Mouse (Mus musculus): ENCODE results near the gene Mfge8. TPM values are rescaled to one million over a fixed set of nuclear protein-coding genes. Genes with fewer than 3 reads are reported as not detected.
A peak's percentile ranks its signal among the peaks of the same experiment; 100 is the strongest.

The Mfge8 gene
- polyA plus RNA-seq, 1 experiment from 2014 or later: 269 TPM

GRCm38 (mm10) chr7:79187591-79187990 is 38.7 kb upstream of the Mfge8 start:
- no peak for ATAC-seq (replicated peaks; ENCODE audit: low FRiP score, low read depth)
- H3K9me3 ChIP-seq (replicated peaks; ENCODE audit: low read length): no peaks in the 10 kb centered on the region
- H3K4me3 ChIP-seq (replicated peaks; ENCODE audit: low read depth, low read length): no peak overlapping the region
- no peaks in the 10 kb centered on the region for H3K27me3 ChIP-seq (ENCODE audit: insufficient read depth, low read length)
- no peak overlapping the region for H3K9ac ChIP-seq (ENCODE audit: low read depth, low read length)
- TF ChIP-seq CTCF (IDR thresholded peaks at IDR 0.05; ENCODE audit: low read depth): no peak
- H3K27ac ChIP-seq: no peak overlapping the region
- WGBS: 96% methylated on average over 2 of the region's 2 CpGs
- no peaks in the 10 kb centered on the region for H3K36me3 ChIP-seq (ENCODE audit: insufficient read depth, low read length)
- H3K4me2 ChIP-seq (ENCODE audit: low read length): no peak overlapping the region
- no peaks in the 10 kb centered on the region for H3K4me1 ChIP-seq (replicated peaks; ENCODE audit: insufficient read depth, low read length)
- no peak for DNase-seq (ENCODE audit: low spot score)

GRCm38 (mm10) chr7:79183417-79183816 is 34.6 kb upstream of the Mfge8 start:
- H3K9me3 ChIP-seq (replicated peaks; ENCODE audit: low read length): no peaks in the 10 kb centered on the region
- 60% methylated on average over 1 of the region's 1 CpGs for WGBS
- ATAC-seq (replicated peaks; ENCODE audit: low FRiP score, low read depth) (no peak), DNase-seq (ENCODE audit: low spot score) (no peak)
- H3K9ac ChIP-seq (ENCODE audit: low read depth, low read length): no peak overlapping the region
- H3K36me3 ChIP-seq (ENCODE audit: insufficient read depth, low read length): no peaks in the 10 kb centered on the region
- H3K4me2 ChIP-seq (ENCODE audit: low read length): no peak overlapping the region
- no peak overlapping the region for H3K4me3 ChIP-seq (replicated peaks; ENCODE audit: low read depth, low read length)
- no peak for TF ChIP-seq CTCF (IDR thresholded peaks at IDR 0.05; ENCODE audit: low read depth)
- H3K27me3 ChIP-seq (ENCODE audit: insufficient read depth, low read length): no peaks in the 10 kb centered on the region
- H3K4me1 ChIP-seq (replicated peaks; ENCODE audit: insufficient read depth, low read length): no peaks in the 10 kb centered on the region
- H3K27ac ChIP-seq: no peak overlapping the region

- Histone ChIP-seq H3K4me3 (replicated peaks; ENCODE audit: low read depth, low read length) (no peak overlapping the region), H3K9me3 (replicated peaks; ENCODE audit: low read length) (no peaks in the 10 kb centered on the region), H3K36me3 (ENCODE audit: insufficient read depth, low read length) (no peaks in the 10 kb centered on the region), H3K27me3 (ENCODE audit: insufficient read depth, low read length) (no peaks in the 10 kb centered on the region), H3K9ac (ENCODE audit: low read depth, low read length) (no peak overlapping the region), H3K27ac (no peak overlapping the region), H3K4me2 (ENCODE audit: low read length) (no peak overlapping the region), H3K4me1 (replicated peaks; ENCODE audit: insufficient read depth, low read length) (no peaks in the 10 kb centered on the region)
- ATAC-seq (replicated peaks; ENCODE audit: low FRiP score, low read depth): no peak
- TF ChIP-seq CTCF (IDR thresholded peaks at IDR 0.05; ENCODE audit: low read depth): no peak
- WGBS: 29% methylated on average over 3 of the region's 3 CpGs
- DNase-seq (ENCODE audit: low spot score): peak; percentile 53
Measured at GRCm38 (mm10) chr7:79173800-79174199, 24.9 kb upstream of the Mfge8 start.

GRCm38 (mm10) chr7:79171782-79172181 is 22.9 kb upstream of the Mfge8 start:
- no peaks in the 10 kb centered on the region for H3K36me3 ChIP-seq (ENCODE audit: insufficient read depth, low read length)
- no peak overlapping the region for H3K27ac ChIP-seq
- H3K4me3 ChIP-seq (replicated peaks; ENCODE audit: low read depth, low read length): no peak overlapping the region
- H3K4me1 ChIP-seq (replicated peaks; ENCODE audit: insufficient read depth, low read length): no peaks in the 10 kb centered on the region
- H3K4me2 ChIP-seq (ENCODE audit: low read length): no peak overlapping the region
- no peak for TF ChIP-seq CTCF (IDR thresholded peaks at IDR 0.05; ENCODE audit: low read depth)
- H3K9me3 ChIP-seq (replicated peaks; ENCODE audit: low read length): no peaks in the 10 kb centered on the region
- DNase-seq (ENCODE audit: low spot score): no peak
- 90% methylated on average over 1 of the region's 1 CpGs for WGBS
- no peak overlapping the region for H3K9ac ChIP-seq (ENCODE audit: low read depth, low read length)
- no peak for ATAC-seq (replicated peaks; ENCODE audit: low FRiP score, low read depth)
- H3K27me3 ChIP-seq (ENCODE audit: insufficient read depth, low read length): no peaks in the 10 kb centered on the region

GRCm38 (mm10) chr7:79167006-79167562 is 18.2 kb upstream of the Mfge8 start:
- Histone ChIP-seq H3K9ac (ENCODE audit: low read depth, low read length) (no peak overlapping the region), H3K9me3 (replicated peaks; ENCODE audit: low read length) (no peaks in the 10 kb centered on the region), H3K27ac (no peak overlapping the region), H3K36me3 (ENCODE audit: insufficient read depth, low read length) (no peaks in the 10 kb centered on the region), H3K27me3 (ENCODE audit: insufficient read depth, low read length) (no peaks in the 10 kb centered on the region), H3K4me1 (replicated peaks; ENCODE audit: insufficient read depth, low read length) (no peaks in the 10 kb centered on the region), H3K4me2 (ENCODE audit: low read length) (no peak overlapping the region), H3K4me3 (replicated peaks; ENCODE audit: low read depth, low read length) (no peak overlapping the region)
- DNase-seq (ENCODE audit: low spot score) (no peak), ATAC-seq (replicated peaks; ENCODE audit: low FRiP score, low read depth) (no peak)
- WGBS: 62% methylated on average over 14 of the region's 14 CpGs
- TF ChIP-seq CTCF (IDR thresholded peaks at IDR 0.05; ENCODE audit: low read depth): no peak

GRCm38 (mm10) chr7:79159406-79159805 is 10.5 kb upstream of the Mfge8 start:
- TF ChIP-seq CTCF (IDR thresholded peaks at IDR 0.05; ENCODE audit: low read depth): no peak
- H3K36me3 ChIP-seq (ENCODE audit: insufficient read depth, low read length): no peaks in the 10 kb centered on the region
- ATAC-seq (replicated peaks; ENCODE audit: low FRiP score, low read depth): no peak
- no peaks in the 10 kb centered on the region for H3K27me3 ChIP-seq (ENCODE audit: insufficient read depth, low read length)
- H3K9me3 ChIP-seq (replicated peaks; ENCODE audit: low read length): no peaks in the 10 kb centered on the region
- no peaks in the 10 kb centered on the region for H3K4me1 ChIP-seq (replicated peaks; ENCODE audit: insufficient read depth, low read length)
- DNase-seq (ENCODE audit: low spot score): no peak
- no peak overlapping the region for H3K27ac ChIP-seq
- no peak overlapping the region for H3K4me2 ChIP-seq (ENCODE audit: low read length)
- H3K4me3 ChIP-seq (replicated peaks; ENCODE audit: low read depth, low read length): no peak overlapping the region
- no peak overlapping the region for H3K9ac ChIP-seq (ENCODE audit: low read depth, low read length)
- WGBS: 56% methylated on average over 1 of the region's 1 CpGs

GRCm38 (mm10) chr7:79149522-79149921 is 662 bp upstream of the Mfge8 start:
- ATAC-seq (replicated peaks; ENCODE audit: low FRiP score, low read depth) (no peak), DNase-seq (ENCODE audit: low spot score) (no peak)
- no peak for TF ChIP-seq CTCF (IDR thresholded peaks at IDR 0.05; ENCODE audit: low read depth)
- no peaks in the 10 kb centered on the region for H3K27me3 ChIP-seq (ENCODE audit: insufficient read depth, low read length)
- 0 out of 2 replicates have a peak, but pooled peaks cover 6% of the 10 kb centered on the region for H3K36me3 ChIP-seq (ENCODE audit: insufficient read depth, low read length)
- no peaks in the 10 kb centered on the region for H3K9me3 ChIP-seq (replicated peaks; ENCODE audit: low read length)
- H3K27ac ChIP-seq: no peak overlapping the region
- peaks cover 8% of the 10 kb centered on the region for H3K4me1 ChIP-seq (replicated peaks; ENCODE audit: insufficient read depth, low read length)
- 63% methylated on average over 6 of the region's 6 CpGs for WGBS
- H3K9ac ChIP-seq (ENCODE audit: low read depth, low read length): no peak overlapping the region
- no peak overlapping the region for H3K4me3 ChIP-seq (replicated peaks; ENCODE audit: low read depth, low read length)
- peak overlapping the region; percentile 61; the same call in 1 of the 2 replicates for H3K4me2 ChIP-seq (ENCODE audit: low read length)
